Mouse (Mus musculus) intestine, postnatal 0 days (tissue): ENCODE measurements around the gene Pkp2. TPM values are rescaled to one million over a fixed set of nuclear protein-coding genes. Genes with fewer than 3 reads are reported as not detected.

ENCODE experiments used
- ATAC-seq: fragments of 200-750 bp; cut with Nextera tagmentation; 2 replicates; pipeline ENCODE4 v1.8.0; 2017; ENCODE audit warnings: mild to moderate bottlenecking, moderate TSS enrichment, moderate library complexity
- H3K27ac ChIP-seq: fragments of 300-500 bp; sonication (generic); 2 replicates; pipeline ENCODE4 v1.5.1; 2014; ENCODE audit warnings: mild to moderate bottlenecking, low read depth, low read length, moderate library complexity
- H3K27me3 ChIP-seq: fragments of 300-500 bp; sonication (generic); replicated peaks from 2 replicates; pipeline ENCODE4 v1.6.1; 2014; ENCODE audit warnings: low read length, mixed read lengths; ENCODE audit not compliant: control insufficient read depth, insufficient read depth
- H3K36me3 ChIP-seq: fragments of 300-500 bp; sonication (generic); 2 replicates; pipeline ENCODE4 v1.6.1; 2014; ENCODE audit warnings: mild to moderate bottlenecking, moderate library complexity; ENCODE audit not compliant: control insufficient read depth, insufficient read depth
- H3K4me1 ChIP-seq: fragments of 300-500 bp; sonication (generic); replicated peaks from 2 replicates; pipeline ENCODE4 v1.6.1; 2014; ENCODE audit warnings: antibody characterized with exemption, low read length, mixed read lengths; ENCODE audit not compliant: control insufficient read depth, insufficient read depth
- H3K4me2 ChIP-seq: fragments of 300-500 bp; sonication (generic); replicated peaks from 2 replicates; pipeline ENCODE4 v1.6.1; 2014; ENCODE audit warnings: low read depth, mild to moderate bottlenecking, moderate library complexity
- H3K4me3 ChIP-seq: fragments of 300-500 bp; sonication (generic); 2 replicates; pipeline ENCODE4 v1.5.1; 2014; ENCODE audit warnings: low read depth, low read length
- H3K9ac ChIP-seq: fragments of 300-500 bp; sonication (generic); 2 replicates; pipeline ENCODE4 v1.6.1; 2014; ENCODE audit warnings: mild to moderate bottlenecking, low read depth, low read length
- H3K9me3 ChIP-seq: fragments of 300-500 bp; sonication (generic); 2 replicates; pipeline ENCODE4 v1.6.1; 2016; ENCODE audit warnings: mixed run types; ENCODE audit not compliant: control insufficient read depth
- CTCF ChIP-seq: sonication (generic); IDR thresholded peaks from 2 replicates; pipeline ENCODE4 v1.5.1; 2016; ENCODE audit warnings: low read depth, mild to moderate bottlenecking, control low read depth, antibody characterized with exemption, moderate library complexity
- WGBS: fragments of 180-500 bp; shearing (Covaris S2); extraction: QIAGEN DNeasy Blood & Tissue Kit; methylation state at CpG from one replicate; pipeline ENCODE4 v1.1.7; 2014; 5-methylcytosine and 5-hydroxymethylcytosine counted together
- polyA plus RNA-seq: library from polyadenylated mRNA; unstranded; fragments of >200 nt; fragmentation: Nextera tagmentation; extraction: Ambion mirVana; gene quantifications from 2 replicates; pipeline ENCODE4 v1.2.1, GENCODE M21; 2015

Gene Pkp2
- polyA plus RNA-seq, 1 experiment from 2014 or later, result 15.5 TPM

- Histone ChIP-seq H3K27me3 (no peaks in the 10 kb centered on the region), H3K4me3 (no peak overlapping the region), H3K27ac (no peak overlapping the region), H3K4me1 (no peaks in the 10 kb centered on the region), H3K9ac (no peak overlapping the region), H3K36me3 (peaks cover 42% of the 10 kb centered on the region), H3K9me3 (no peaks in the 10 kb centered on the region), H3K4me2 (no peak overlapping the region)
- no peak for ATAC-seq
- WGBS, result 89% methylated on average over 5 of the region's 5 CpGs
- TF ChIP-seq CTCF, result no peak
Observed at GRCm38 (mm10) chr16:16311319-16311718, 98.2 kb downstream of the Pkp2 start.

Other genes with a start within 250 kb of the Pkp2 start
- 15.4 and 18.3 TPM in 2 replicates for gene Yars2, start 89.6 kb downstream of the Pkp2 start, polyA plus RNA-seq
- gene Dnm1l, start 145.6 kb downstream of the Pkp2 start, polyA plus RNA-seq, result 43.5 and 45.6 TPM in 2 replicates